Mouse (Mus musculus) forebrain, embryonic 14.5 days (tissue): Measurements from ENCODE around the gene Gnb1l. TPM values are rescaled to one million over a fixed set of nuclear protein-coding genes. Genes with fewer than 3 reads are reported as not detected.
A peak's percentile ranks its signal among the peaks of the same experiment; 100 is the strongest.

Source experiments
- ATAC-seq: fragments of 200-750 bp; cut with Nextera tagmentation; 2 replicates; pipeline ENCODE4 v1.8.0; 2017; ENCODE audit warnings: mild to moderate bottlenecking, moderate library complexity
- DNase-seq: peaks from one replicate; pipeline ENCODE4 v3.0.0-alpha.2; 2015; ENCODE audit warnings: low spot score
- H3K27ac ChIP-seq: fragments of 300-500 bp; sonication (generic); 2 replicates; pipeline ENCODE4 v1.5.1; 2014; ENCODE audit warnings: low read depth, mild to moderate bottlenecking, control low read depth, low read length, moderate library complexity
- H3K27me3 ChIP-seq: fragments of 300-500 bp; sonication (generic); replicated peaks from 2 replicates; pipeline ENCODE4 v1.6.1; 2014; ENCODE audit warnings: low read length, control low read depth, mixed read lengths; ENCODE audit not compliant: control insufficient read depth, insufficient read depth
- H3K36me3 ChIP-seq: fragments of 300-500 bp; sonication (generic); 2 replicates; pipeline ENCODE4 v1.6.1; 2014; ENCODE audit warnings: low read length, control low read depth; ENCODE audit not compliant: control insufficient read depth, insufficient read depth
- H3K4me1 ChIP-seq: fragments of 300-500 bp; sonication (generic); 2 replicates; pipeline ENCODE4 v1.6.1; 2014; ENCODE audit warnings: antibody characterized with exemption, low read length, control low read depth; ENCODE audit not compliant: control insufficient read depth, insufficient read depth
- H3K4me2 ChIP-seq: fragments of 300-500 bp; sonication (generic); 2 replicates; pipeline ENCODE4 v1.6.1; 2014; ENCODE audit warnings: mild to moderate bottlenecking, control low read depth, low read length
- H3K4me3 ChIP-seq: fragments of 300-500 bp; sonication (generic); 2 replicates; pipeline ENCODE4 v1.5.1; 2014; ENCODE audit warnings: low read depth, low read length, control low read depth
- H3K9ac ChIP-seq: fragments of 300-500 bp; sonication (generic); 2 replicates; pipeline ENCODE4 v1.6.1; 2014; ENCODE audit warnings: mild to moderate bottlenecking, low read length, control low read depth, moderate library complexity
- H3K9me3 ChIP-seq: fragments of 300-500 bp; sonication (generic); replicated peaks from 2 replicates; pipeline ENCODE4 v1.6.1; 2016; ENCODE audit warnings: low read length, control low read depth, mixed read lengths; ENCODE audit not compliant: control insufficient read depth
- WGBS: fragments of 180-500 bp; shearing (Covaris S2); extraction: QIAGEN DNeasy Blood & Tissue Kit; methylation state at CpG from one replicate; pipeline ENCODE4 v1.1.7; 2014; 5-methylcytosine and 5-hydroxymethylcytosine counted together
- polyA plus RNA-seq: library from polyadenylated mRNA; unstranded; fragments of >200 nt; fragmentation: Nextera tagmentation; extraction: Ambion mirVana; gene quantifications from 2 replicates; pipeline ENCODE4 v1.2.1, GENCODE M21; 2014

Gene Gnb1l
- polyA plus RNA-seq, 1 experiment from 2014 or later: 16.2 TPM

DNA sequence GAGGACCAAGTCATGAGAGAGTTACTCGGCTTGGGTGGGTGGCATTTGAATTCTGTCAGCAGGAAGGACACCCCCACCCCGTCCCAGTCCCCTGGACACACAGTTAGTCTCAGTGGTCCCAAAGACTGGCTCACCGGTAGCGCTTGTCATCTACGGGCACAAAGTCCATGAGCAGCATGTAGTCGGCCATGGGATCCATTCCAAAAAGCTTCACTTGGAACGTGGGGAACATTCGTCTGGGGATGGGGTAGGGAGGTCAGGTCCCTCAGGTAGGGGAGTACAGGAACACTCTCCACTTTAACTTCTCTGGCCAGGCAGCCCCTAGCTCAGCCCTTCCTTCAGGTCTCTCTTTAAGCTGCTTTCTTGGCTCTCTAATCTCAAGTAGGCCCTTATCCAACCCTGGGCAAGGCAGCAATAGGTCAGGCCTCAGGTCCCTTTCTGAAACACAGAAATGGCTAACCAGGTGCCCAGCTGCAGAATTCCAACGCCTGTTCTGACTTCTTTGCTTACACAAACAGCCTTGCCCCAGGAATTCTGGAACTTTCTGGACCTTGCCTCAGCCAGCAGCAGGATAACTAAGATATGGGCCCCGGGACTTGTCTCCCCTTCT is 86.5 kb downstream of the Gnb1l start:
- no peak overlapping the region for H3K4me3 ChIP-seq
- peaks cover 99% of the 10 kb centered on the region for H3K27me3 ChIP-seq
- WGBS: 6% methylated on average over 10 of the region's 10 CpGs
- H3K4me1 ChIP-seq: peaks cover 2% of the 10 kb centered on the region
- no peak overlapping the region for H3K27ac ChIP-seq
- DNase-seq (no peak), ATAC-seq (no peak)
- H3K4me2 ChIP-seq: no peak overlapping the region
- no peaks in the 10 kb centered on the region for H3K36me3 ChIP-seq
- no peaks in the 10 kb centered on the region for H3K9me3 ChIP-seq
- H3K9ac ChIP-seq: no peak overlapping the region

DNA sequence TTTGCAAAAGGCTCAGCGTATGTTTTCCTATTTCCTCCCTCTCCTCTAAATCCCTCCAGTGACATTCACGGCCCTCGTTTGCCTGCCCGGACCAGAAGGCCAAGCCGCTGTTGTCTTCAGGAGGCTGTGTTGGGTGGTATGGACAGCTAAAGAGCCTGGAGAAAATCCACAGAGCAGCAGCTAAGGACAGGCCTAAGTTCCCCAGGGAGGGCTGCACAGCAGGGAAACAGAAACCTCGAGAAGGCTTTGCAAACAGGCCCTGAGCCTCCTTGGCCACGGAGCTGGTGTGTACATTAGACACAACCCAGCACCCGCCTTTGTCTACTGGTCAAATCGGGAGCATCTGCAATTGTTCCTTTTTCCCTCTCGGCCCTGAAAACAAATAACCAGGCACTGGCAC is 87.2 kb downstream of the Gnb1l start:
- H3K27me3 ChIP-seq: peaks cover 99% of the 10 kb centered on the region
- H3K9me3 ChIP-seq: no peaks in the 10 kb centered on the region
- H3K4me3 ChIP-seq: peak overlapping the region; percentile 30; the same call in 1 of the 2 replicates
- no peak overlapping the region for H3K27ac ChIP-seq
- peak overlapping the region; percentile 8; the same call in 1 of the 2 replicates for H3K9ac ChIP-seq
- WGBS: 5% methylated on average over 10 of the region's 10 CpGs
- DNase-seq (no peak), ATAC-seq (no peak)
- H3K36me3 ChIP-seq: no peaks in the 10 kb centered on the region
- H3K4me2 ChIP-seq: no peak overlapping the region
- H3K4me1 ChIP-seq: peaks cover 6% of the 10 kb centered on the region

DNA sequence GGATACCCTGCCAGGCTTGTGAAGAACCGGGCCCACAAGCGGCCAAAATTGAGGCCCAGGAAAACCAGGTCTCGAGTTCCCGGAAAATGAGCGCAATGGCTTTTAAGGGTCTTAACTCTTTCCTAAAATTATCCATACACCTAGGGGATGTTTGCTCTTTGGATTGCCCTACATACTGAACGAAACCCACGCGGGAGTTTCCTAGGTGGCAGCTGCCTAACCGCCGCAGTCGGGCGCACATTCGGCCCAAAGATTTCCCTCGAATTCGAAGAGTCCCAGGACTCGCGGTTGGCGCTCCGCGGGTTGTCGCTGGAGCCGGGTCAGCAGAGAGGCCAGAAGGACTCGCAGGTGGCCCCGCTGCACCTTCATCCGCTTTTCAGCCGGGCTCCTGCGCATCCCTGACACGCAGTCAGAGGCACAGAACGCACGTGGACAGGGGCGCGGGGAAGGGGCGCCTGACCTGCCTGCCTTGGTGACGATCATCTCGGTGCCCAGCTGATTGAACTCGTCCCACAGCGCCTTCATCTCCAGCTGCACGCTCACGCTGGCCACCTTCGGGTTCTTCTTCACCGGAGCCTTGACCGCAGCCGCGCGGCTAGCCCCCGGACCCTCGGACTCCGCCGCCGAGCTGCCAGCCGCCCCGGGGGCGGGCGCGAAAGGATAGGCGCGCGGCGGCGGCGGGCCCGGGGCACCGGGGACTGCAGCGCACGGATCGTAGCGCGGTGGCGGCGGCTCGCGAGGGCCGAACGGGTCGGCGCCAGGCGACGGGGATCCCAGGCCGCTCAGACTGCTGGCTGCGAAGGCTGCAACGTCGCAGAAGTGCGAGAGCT is 87.8 kb downstream of the Gnb1l start:
- no peak for ATAC-seq

DNA sequence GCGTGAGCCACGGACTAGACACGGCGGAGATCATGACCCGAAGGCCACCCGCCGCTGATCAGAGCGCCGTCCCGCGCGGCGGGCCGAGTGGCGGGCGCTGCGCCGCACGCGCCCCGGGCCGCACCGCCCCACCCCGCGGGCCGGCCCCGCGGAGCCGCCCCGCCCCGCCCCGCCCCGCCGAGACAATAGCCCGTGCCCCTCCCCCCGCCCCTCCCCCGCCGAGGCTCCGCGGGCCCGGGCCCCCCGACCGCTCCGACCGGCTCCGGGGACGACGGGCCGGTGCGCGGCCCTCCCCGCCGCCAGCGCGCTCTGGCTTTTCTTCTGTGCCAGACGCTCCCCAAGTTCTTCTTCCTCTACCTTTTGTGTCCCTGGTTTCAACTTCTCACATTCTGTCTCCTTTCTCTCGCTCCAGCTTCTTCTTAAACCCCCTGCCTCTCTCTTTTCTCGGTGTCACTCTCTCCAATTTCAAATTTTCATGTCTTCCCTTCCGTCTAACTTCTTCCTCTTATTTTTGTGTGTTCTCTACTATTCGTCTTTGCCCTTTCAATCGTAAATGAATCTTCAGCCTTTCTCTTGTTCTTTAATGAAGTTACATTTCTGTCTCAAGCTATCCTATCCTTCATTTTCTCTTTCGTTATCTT is 88.5 kb downstream of the Gnb1l start:
- no peak overlapping the region for H3K9ac ChIP-seq
- peak overlapping the region; percentile 50 for H3K4me2 ChIP-seq

More for the DNA sequence above, 87.8 kb downstream of the Gnb1l start:
- Histone ChIP-seq H3K4me3 (peak overlapping the region; percentile 30), H3K4me1 (peaks cover 6% of the 10 kb centered on the region), H3K9ac (peak overlapping the region; percentile 43), H3K36me3 (no peaks in the 10 kb centered on the region), H3K27ac (no peak overlapping the region), H3K27me3 (peaks cover 100% of the 10 kb centered on the region), H3K9me3 (no peaks in the 10 kb centered on the region), H3K4me2 (peak overlapping the region; percentile 50)
- DNase-seq: no peak
- under 1% methylated on average over 83 of the region's 83 CpGs for WGBS

DNA sequence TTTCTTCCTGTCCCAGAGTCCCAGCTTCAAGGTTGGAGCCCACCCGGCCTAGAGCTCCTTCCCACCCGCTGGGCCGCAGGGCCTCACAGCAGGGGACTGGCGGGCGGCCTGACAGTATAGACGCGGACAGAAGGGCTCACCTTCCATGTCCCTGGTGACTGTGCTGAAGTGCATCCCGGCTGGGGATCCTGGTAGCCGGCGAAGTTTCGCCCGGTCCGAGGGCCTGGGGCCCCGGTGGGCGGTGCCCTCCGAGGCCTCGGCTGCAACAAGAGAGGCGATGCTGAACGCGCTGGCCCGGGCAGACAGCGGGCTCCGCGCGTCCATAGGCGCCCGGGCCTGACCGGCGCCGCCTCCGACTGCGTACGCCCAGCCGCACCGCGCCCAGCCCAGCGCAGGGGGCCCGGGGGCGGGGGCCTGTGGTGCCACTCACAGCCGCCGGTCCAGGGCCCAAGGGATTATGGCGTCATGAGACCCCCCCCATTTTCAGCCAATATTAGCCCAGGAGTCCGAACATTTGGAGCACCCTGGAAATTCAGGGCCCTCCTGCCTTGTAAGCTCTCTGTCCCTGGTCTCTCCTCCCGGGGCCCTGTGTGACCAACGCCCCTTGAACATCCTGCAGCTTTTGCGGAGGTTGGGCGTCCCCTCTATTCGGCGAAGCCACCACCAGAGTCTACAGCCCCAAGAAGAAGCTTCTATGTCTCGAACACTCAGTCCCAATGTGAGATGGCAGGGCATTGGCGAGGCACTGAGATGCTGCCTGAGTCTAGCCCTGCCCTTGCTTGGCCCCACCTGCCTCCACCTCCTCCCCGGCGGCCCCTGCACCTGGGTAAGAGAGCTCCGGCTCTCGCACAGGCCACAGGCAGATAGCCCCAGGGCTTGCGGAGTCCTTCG is 89.6 kb downstream of the Gnb1l start:
- no peak for DNase-seq
- Histone ChIP-seq H3K4me1 (peaks cover 6% of the 10 kb centered on the region), H3K9ac (no peak overlapping the region), H3K27ac (no peak overlapping the region), H3K4me3 (no peak overlapping the region), H3K4me2 (peak overlapping the region; percentile 29), H3K27me3 (peaks cover 96% of the 10 kb centered on the region), H3K9me3 (no peaks in the 10 kb centered on the region), H3K36me3 (no peaks in the 10 kb centered on the region)
- ATAC-seq: no peak
- WGBS: under 1% methylated on average over 54 of the region's 57 CpGs

More for the DNA sequence above, 88.5 kb downstream of the Gnb1l start:
- H3K36me3 ChIP-seq: no peaks in the 10 kb centered on the region
- no peak overlapping the region for H3K27ac ChIP-seq
- H3K4me3 ChIP-seq: peak overlapping the region; percentile 30
- ATAC-seq (no peak), DNase-seq (no peak)
- 1% methylated on average over 17 of the region's 62 CpGs for WGBS
- H3K4me1 ChIP-seq: peaks cover 6% of the 10 kb centered on the region
- H3K27me3 ChIP-seq: peaks cover 100% of the 10 kb centered on the region
- H3K9me3 ChIP-seq: no peaks in the 10 kb centered on the region

DNA sequence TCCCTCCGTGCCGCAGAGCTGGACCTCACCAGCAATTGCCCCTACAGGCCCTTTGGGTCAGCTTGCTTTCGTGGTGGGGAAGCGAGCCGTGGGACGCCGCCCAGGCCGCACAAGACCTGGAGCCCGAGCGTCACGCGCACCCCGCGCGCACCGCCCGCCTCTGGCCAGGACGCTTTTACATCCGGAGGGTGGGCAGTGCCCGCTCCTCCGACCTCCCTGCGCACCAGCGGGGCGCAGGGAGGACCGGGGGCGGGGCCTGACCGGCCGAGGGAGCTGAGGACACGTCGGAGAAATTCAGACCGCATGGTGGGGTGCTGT is 90.2 kb downstream of the Gnb1l start:
- 3% methylated on average over 28 of the region's 31 CpGs for WGBS
- Histone ChIP-seq H3K4me3 (no peak overlapping the region), H3K4me2 (no peak overlapping the region)

DNA sequence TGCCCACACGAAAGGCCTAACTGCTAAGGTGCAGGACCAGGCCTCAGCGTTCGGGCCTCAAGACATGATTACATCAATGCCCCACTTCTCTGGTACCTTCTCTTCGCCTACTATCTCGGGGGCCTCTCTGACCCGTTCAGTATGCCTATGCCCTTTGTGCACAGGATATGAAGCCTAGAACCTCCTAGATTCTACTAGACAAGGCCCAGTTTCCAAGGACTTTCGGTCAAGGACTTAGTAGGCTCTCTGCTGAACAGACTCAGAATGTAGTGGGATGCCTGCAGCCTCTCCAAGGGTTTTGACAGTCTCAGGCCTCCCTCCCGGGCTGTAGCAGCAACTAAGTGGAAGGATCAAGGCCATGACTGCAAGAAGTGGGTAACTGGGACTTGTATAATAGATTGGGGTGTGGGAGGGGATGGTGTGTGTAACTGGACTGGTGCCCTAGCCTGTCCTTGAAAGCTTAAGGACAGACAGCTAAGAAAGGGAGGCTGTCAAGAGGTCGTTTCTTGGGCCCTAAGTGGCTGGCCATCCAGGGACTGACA is 90.6 kb downstream of the Gnb1l start:
- H3K4me1 ChIP-seq: peaks cover 6% of the 10 kb centered on the region
- H3K27ac ChIP-seq: no peak overlapping the region
- ATAC-seq (no peak), DNase-seq (no peak)
- H3K36me3 ChIP-seq: no peaks in the 10 kb centered on the region
- no peak overlapping the region for H3K4me3 ChIP-seq
- 5% methylated on average over 9 of the region's 9 CpGs for WGBS
- no peak overlapping the region for H3K9ac ChIP-seq
- H3K9me3 ChIP-seq: no peaks in the 10 kb centered on the region
- H3K4me2 ChIP-seq: no peak overlapping the region
- peaks cover 89% of the 10 kb centered on the region for H3K27me3 ChIP-seq

More for the DNA sequence above, 90.2 kb downstream of the Gnb1l start:
- Histone ChIP-seq H3K4me1 (peaks cover 6% of the 10 kb centered on the region), H3K27ac (no peak overlapping the region), H3K9ac (no peak overlapping the region), H3K36me3 (no peaks in the 10 kb centered on the region), H3K27me3 (peaks cover 93% of the 10 kb centered on the region), H3K9me3 (no peaks in the 10 kb centered on the region)
- ATAC-seq (no peak), DNase-seq (no peak)
